Mouse (Mus musculus) E14TG2a.4 (cell line): ENCODE data around the gene Rnf212b.

Experiments
- CTCF ChIP-seq: conservative IDR thresholded peaks from 2 replicates; pipeline ENCODE4 v1.5.1; 2014; ENCODE audit warnings: low read length
- NANOG ChIP-seq: IDR thresholded peaks from 2 replicates; pipeline ENCODE4 v1.6.1; 2014; ENCODE audit warnings: borderline replicate concordance, low read length, mixed read lengths
- POU5F1 ChIP-seq: IDR thresholded peaks from 2 replicates; pipeline ENCODE4 v1.6.1; 2014; ENCODE audit warnings: low read length, borderline replicate concordance

DNA sequence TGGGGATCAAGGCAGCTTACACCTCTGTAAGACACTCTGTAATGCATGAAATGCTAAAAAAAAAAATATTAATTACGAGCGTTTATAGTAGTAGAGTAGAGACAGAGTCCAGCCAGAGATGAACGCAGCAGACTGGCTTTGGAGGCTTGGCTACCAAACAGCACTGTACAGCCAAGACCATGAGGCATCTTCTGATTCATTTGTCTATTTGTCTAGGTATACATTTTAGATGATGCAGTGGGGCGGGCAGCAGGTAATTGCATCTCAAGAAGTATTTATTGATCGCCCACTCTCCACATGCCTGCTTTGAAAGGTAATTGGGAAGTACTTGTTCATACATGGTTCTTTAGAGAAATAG is 44.9 kb upstream of the Rnf212b start:
- no peak for TF ChIP-seq CTCF
- no peak for TF ChIP-seq NANOG
- no peak for TF ChIP-seq POU5F1
